Mouse (Mus musculus): ENCODE data around the gene Tbx1.
"Not testable (repeated sequence)": the region's sequence is repeated elsewhere in the genome, so short reads cannot be mapped to it uniquely, and the experiment has no call there.

Tbx1 gene

DNA sequence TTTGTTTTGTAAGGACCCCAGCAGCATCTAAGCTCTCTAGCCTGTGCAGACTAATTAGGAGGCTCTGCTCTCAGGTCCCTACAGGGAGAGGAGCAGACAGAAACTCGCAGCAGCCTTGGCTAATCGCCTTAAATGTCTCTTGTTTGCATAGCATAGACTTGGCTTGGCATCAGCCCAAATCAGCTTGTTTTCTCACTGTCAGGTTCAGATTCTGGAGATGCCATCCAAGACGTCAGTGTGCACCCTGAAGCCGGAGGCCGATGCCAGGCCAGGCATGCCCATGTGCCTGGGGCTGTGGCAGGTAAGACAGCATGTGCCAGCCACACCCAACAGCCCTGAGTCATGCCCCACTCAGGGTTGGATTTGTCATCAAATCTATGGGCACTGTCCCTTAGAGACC, 42.6 kb downstream of the Tbx1 start:
- no peak for DNase-seq

DNA sequence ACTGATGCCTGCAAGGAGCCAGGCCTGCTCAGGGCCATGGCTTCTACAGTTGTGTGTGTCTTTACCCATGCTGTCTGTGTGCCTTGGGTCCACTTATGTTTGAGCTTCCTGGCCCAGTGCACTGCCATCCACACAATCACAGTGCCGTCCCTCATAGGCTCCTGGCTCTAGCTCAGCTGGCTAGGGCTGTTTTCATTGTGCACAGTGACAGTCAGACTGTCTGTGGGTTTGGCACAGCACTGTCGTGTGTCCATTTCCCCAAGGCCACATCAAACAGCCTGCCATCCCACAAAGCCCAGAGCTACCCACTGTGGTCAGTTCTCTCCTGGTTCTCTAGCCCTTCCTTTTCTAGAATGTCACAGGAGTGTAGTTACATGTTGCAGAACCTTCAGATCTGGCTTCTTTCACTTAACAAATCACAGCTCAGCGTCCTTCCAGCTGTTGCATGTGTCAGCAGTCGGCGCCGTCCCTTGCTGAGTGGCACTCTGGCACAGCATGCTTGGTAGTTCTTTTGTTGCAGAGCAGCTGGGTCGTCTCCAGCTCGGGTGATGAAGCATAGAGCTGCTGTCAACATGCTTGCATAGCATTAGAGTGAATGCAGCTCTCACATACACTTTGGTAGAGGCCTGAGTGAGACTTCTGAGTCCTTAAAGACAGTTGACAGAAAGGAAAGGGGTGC, 47.2 kb downstream of the Tbx1 start:
- DNase-seq, result no peak

DNA sequence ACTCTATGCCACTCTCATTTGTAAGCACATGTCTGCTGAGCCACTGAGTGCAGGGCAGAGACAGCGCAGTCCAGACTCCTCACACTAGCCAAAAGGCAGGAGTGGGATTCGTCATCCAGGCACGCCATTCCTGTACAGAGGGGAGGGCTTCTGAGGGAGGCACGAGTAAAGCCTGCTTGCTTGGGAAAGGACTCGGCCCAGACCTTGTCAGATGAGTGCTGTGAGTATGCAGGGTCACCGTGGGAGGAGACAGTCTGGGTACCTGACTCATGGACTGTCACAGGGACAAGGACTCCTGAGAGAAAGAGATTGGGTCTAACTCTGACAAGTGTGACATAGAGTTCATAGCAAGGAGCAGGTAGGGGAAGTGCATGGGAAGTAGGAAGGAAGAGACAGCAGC, 51.2 kb downstream of the Tbx1 start:
- no peak for DNase-seq

DNA sequence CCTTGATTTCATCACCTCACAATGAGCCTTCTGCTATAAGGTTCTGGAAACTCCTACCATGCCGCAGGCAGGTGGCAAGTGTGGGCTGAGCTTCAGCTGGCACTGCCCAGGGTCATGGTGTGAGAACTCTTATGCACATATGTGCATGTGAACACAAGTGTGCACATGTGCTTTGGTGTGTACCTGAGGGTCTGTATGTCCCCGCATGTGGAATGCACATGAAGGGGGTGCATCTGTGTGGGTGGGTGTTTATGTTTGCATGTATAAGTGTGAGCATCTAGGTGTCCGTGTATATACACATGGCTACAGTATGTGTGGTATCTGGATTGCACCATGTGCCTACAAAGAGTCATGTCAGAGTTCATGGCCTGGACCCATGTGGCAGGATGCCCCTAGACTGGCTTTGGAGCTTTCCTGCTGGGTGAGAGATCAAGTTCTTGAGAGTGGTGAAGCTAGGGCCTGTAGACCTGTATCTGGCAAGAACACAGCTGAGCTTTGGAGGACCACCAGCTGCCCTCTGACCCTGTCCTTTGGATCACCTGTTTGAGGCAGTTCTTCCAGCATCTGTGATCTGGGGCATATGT, 53.0 kb downstream of the Tbx1 start:
- DNase-seq, result no peak

DNA sequence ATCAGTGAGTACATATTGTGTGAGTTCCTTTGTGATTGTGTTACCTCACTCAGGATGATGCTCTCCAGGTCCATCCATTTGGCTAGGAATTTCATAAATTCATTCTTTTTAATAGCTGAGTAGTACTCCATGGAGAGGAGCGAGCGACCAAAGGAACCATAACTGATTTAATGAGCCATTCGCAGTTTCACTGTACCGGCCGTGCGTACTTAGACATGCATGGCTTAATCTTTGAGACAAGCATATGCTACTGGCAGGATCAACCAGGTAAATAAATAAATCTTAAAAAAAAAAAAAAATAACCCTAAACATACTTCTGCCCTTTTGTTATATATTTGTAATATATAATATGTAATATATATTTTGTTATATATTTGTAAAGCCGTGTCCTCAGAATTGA, 57.4 kb downstream of the Tbx1 start:
- DNase-seq, result not testable (repeated sequence)
